Mouse (Mus musculus): Measurements from ENCODE around the gene Nsmce1.

DNA sequence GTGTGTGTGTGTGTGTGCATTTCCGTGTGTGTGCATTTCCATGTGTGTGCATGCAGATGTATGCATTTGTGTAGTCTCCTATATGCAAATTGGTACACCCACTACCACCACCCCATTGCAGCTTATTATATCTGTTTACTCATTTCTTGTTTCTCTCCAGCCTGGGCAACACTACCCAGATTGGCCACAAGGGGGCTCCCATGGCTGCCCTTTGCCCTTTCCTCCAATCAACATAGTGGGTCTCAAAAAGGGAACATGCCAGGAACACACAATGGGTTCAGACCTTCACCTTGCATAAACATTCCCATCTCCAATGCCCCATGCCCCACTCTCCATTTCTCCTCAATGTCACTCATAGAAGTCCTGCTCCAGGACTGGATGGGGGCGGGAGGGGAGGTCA lies 71.2 kb downstream of the Nsmce1 start:
- TF ChIP-seq POLR2A (IDR thresholded peaks at IDR 0.05; ENCODE audit: borderline replicate concordance, extremely low read depth, low read depth, low read length) (no peak), CTCF (IDR thresholded peaks at IDR 0.05; ENCODE audit: insufficient read depth, low read length) (peak; percentile 77)

Measured in lung, adult 2 months (tissue).